ENCODE assay signal across 8 mouse cellular contexts in the genomic region with DNA sequence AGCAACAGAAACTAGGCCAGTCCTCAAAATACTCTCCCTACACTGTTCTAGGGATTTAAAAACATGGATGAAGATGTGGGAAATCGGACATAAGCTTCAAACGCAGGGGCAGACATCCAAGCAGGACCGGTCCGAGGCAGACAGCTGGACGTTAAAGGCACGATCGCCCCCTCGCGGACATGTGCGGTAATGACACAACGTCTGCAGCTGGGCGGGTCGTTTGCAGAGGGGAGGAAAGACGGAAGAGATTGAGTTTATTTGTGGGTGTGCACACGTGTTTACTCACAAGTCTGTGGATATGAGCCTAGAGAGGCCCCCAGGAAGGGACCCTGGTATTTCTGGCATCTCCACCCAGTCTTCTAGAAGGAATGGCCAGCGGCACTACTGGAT. TPM values are rescaled to one million over a fixed set of nuclear protein-coding genes. Genes with fewer than 3 reads are reported as not detected.
A peak's percentile ranks its signal among the peaks of the same experiment; 100 is the strongest.
DNase-seq lines count a peak whose midpoint lies in the region; ATAC-seq lines count a peak whose summit lies in the region.

No protein-coding gene starts in this region.

- H3K4me2 ChIP-seq in intestine, embryonic 16.5 days (ENCODE audit: low read depth, low read length), result no peak overlapping the region

- ATAC-seq in intestine, embryonic 16.5 days, result peak; percentile 32

- 6% methylated on average over 16 of the region's 16 CpGs for WGBS in intestine, embryonic 16.5 days
- 6% methylated on average over 16 of the region's 16 CpGs for WGBS in midbrain, embryonic 10.5 days

- H3K9ac ChIP-seq in intestine, embryonic 16.5 days (ENCODE audit: low read depth, low read length), result no peak overlapping the region

- no peak overlapping the region for H3K4me3 ChIP-seq in intestine, embryonic 16.5 days (ENCODE audit: low read length)
- no peak overlapping the region for H3K4me3 ChIP-seq in midbrain, embryonic 10.5 days

- no peaks in the 10 kb centered on the region for H3K36me3 ChIP-seq in intestine, embryonic 16.5 days (ENCODE audit: control insufficient read depth, insufficient read depth, low read length)
- H3K36me3 ChIP-seq in midbrain, embryonic 10.5 days, result no peaks in the 10 kb centered on the region

- H3K9me3 ChIP-seq in intestine, embryonic 16.5 days (ENCODE audit: control insufficient read depth, low read length), result no peaks in the 10 kb centered on the region
- H3K9me3 ChIP-seq in midbrain, embryonic 10.5 days (replicated peaks), result no peaks in the 10 kb centered on the region

- peak; percentile 84 to 95 for DNase-seq in adrenal gland, adult (ENCODE audit: inconsistent age in 2 of 2, low spot score in 1 of 2)
- DNase-seq in embryo, embryonic 10 days (ENCODE audit: low spot score), result peak; percentile 93
- DNase-seq in gastrocnemius, postnatal 14 days, result peak; percentile 85
- DNase-seq in left cerebral cortex, postnatal 25 days (ENCODE audit: low spot score in 2 of 2), result peak; percentile 78 to 79
- DNase-seq in midbrain, embryonic 10.5 days (ENCODE audit: low spot score), result peak; percentile 88
- peak; percentile 48 to 49 for DNase-seq in right cerebral cortex, postnatal 36 days (ENCODE audit: low spot score in 2 of 2)
- peak; percentile 58 for DNase-seq in yolk sac, embryonic 10.5 days (ENCODE audit: low spot score)

- H3K27me3 ChIP-seq in intestine, embryonic 16.5 days (replicated peaks; ENCODE audit: control insufficient read depth, insufficient read depth, low read length), result 0 out of 2 replicates have a peak, but pooled peaks cover 2% of the 10 kb centered on the region
- 0 out of 2 replicates have a peak, but pooled peaks cover 5% of the 10 kb centered on the region for H3K27me3 ChIP-seq in midbrain, embryonic 10.5 days (ENCODE audit: low read depth, poor library complexity, severe bottlenecking)

- no peaks in the 10 kb centered on the region for H3K4me1 ChIP-seq in intestine, embryonic 16.5 days (ENCODE audit: control insufficient read depth, insufficient read depth, low read length)
- H3K4me1 ChIP-seq in midbrain, embryonic 10.5 days, result no peaks in the 10 kb centered on the region; the same call in 1 of the 2 replicates

- intact Hi-C loops in gastrocnemius, postnatal 14 days (cut with DNase I; ENCODE audit: low total_unique reads), result loop anchor here (10.0 kb wide), 1 partner anchor 240 kb away; no protein-coding TSS in a partner anchor
- intact Hi-C loops in left cerebral cortex, postnatal 25 days (cut with DNase I), result loop anchor here (1.0 to 5.0 kb wide), 6 partner anchors 57 to 527 kb away; a partner anchor contains a TSS

- no peak overlapping the region for H3K27ac ChIP-seq in intestine, embryonic 16.5 days (ENCODE audit: low read length)
- no peak overlapping the region for H3K27ac ChIP-seq in midbrain, embryonic 10.5 days (replicated peaks)

RNA-seq across cellular contexts. Expression of a gene that starts 23.7 kb away (rescaled TPM):
- 1 to 10 TPM; 2.6 to 3.5 TPM for total RNA-seq in gastrocnemius, postnatal 14 days (2021)
- 5.8 and 6.3 TPM in 2 replicates for polyA plus RNA-seq in intestine, embryonic 16.5 days (2015; fragmentation: Nextera tagmentation; extraction: Ambion mirVana)
- 1 to 10 TPM; 4.9 to 6.1 TPM for total RNA-seq in left cerebral cortex, postnatal 25 days (2021)
- polyA plus RNA-seq in midbrain, embryonic 10.5 days (2016; fragmentation: Nextera tagmentation; extraction: Ambion mirVana), result 1.3 and 3.3 TPM in 2 replicates

RNA-seq across cellular contexts. Expression of a gene that starts 55.9 kb away (rescaled TPM):
- under 1 TPM; 0.66 to 0.93 TPM for total RNA-seq in gastrocnemius, postnatal 14 days (2021)
- 2.4 and 2.8 TPM in 2 replicates for polyA plus RNA-seq in intestine, embryonic 16.5 days (2015; fragmentation: Nextera tagmentation; extraction: Ambion mirVana)
- 1 to 10 TPM; 2.9 to 4.3 TPM for total RNA-seq in left cerebral cortex, postnatal 25 days (2021)
- polyA plus RNA-seq in midbrain, embryonic 10.5 days (2016; fragmentation: Nextera tagmentation; extraction: Ambion mirVana), result 1.9 and 2.0 TPM in 2 replicates
